Mouse (Mus musculus): ENCODE measurements around the gene Mars2. TPM values are rescaled to one million over a fixed set of nuclear protein-coding genes. Genes with fewer than 3 reads are reported as not detected.

The Mars2 gene
- polyA plus RNA-seq, 1 experiment = 1.3 TPM

DNA sequence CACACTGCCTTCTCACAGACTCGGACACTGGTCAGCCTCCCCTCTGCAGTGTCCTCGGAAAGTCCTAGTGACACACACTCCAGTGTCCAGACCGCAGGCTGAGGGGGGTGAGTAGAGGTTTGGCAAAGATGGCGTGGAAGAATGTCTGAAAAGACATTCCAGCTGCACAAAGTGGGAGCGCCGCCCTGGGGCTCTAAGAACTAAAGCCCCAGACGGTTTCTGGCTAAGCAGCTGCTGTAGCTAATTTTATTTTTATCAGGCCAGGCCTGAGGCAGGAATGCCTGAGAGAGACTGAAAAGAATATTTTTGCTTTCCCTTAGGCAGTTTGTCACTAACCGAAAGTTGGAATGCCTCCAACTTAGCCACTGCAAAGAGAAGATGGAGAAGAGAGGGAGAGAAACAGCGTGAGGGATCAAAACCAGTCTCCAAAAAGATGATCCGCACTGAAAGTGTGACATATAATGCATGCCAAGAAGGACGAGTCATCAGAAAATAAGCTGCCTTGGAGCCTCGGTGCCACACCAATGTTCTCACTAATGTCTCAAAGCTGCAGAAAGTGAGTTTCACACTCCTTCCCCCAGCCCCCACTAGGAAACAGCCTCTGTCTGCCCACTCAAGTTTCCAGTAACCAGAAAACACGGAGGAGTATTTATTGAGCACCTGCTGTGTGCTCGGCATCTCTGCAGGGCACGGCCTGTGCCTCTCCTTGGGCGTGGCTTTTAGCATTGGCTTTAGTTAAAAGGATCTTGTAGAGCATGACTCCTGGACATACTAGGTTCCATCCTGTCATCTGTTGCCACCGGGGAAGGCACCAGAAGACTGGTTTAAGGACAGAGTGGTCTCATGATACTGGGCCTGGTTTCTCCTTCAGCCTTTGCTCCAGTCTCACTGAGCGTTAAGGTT, 34.9 kb upstream of the Mars2 start:
- H3K27ac ChIP-seq (ENCODE audit: insufficient read depth, low read depth, low read length) = no peak overlapping the region
- TF ChIP-seq CTCF (IDR thresholded peaks at IDR 0.05; ENCODE audit: low read depth, low read length) (no peak), POLR2A (IDR thresholded peaks at IDR 0.05; ENCODE audit: borderline replicate concordance, low read depth, low read length) (no peak)
- H3K4me3 ChIP-seq (ENCODE audit: insufficient read depth, low read length) = no peak overlapping the region
- H3K4me1 ChIP-seq (ENCODE audit: control insufficient read depth, insufficient read depth, low read length) = no peaks in the 10 kb centered on the region

DNA sequence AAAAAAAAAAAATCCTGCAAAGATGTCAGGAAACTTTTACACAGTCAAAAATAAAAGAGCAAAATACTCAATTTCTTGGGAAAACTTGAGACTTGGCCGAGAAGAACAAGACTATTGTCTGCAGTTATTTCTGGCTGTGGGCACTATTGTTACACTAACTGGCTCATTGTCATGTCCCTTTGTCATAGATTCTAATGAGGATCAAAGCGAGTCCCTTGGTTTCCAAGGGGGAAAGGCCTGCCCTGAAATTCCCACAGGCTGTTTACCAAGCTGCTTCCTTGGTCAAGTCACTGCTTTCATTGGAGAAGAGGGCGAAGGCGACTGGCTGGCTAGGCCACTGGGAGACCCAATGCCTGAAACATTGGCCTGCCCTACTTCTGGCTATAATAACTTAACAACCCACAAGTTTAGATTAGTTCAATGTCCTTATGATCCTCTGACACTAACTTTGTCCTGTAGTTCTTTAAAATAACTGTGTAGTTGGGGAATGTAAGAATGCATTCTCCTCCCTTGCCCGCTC, 31.1 kb upstream of the Mars2 start:
- H3K4me3 ChIP-seq (ENCODE audit: insufficient read depth, low read length) = no peak overlapping the region
- peaks cover 11% of the 10 kb centered on the region for H3K4me1 ChIP-seq (ENCODE audit: control insufficient read depth, insufficient read depth, low read length)
- H3K27ac ChIP-seq (ENCODE audit: insufficient read depth, low read depth, low read length) = no peak overlapping the region
- TF ChIP-seq CTCF (IDR thresholded peaks at IDR 0.05; ENCODE audit: low read depth, low read length) (no peak), POLR2A (IDR thresholded peaks at IDR 0.05; ENCODE audit: borderline replicate concordance, low read depth, low read length) (no peak)

DNA sequence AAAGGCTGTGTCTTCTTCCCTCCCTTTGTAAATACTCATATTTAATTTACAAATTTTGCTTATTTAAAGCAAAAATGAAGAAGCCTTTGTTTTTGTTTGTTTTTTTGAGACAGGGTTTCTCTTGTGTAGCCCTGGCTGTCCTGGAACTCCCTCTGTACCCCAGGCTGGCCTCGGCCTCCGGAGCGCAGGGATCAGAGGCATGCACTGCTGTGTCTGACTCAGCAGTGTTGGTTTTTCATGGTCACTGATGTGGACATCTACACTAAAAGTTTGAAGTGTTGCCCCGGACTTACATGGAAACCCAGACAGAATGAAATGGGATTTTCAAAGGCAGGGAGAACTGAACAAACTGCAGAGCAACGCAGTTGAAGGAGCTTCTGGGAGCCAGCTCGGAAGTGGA, 29.4 kb upstream of the Mars2 start:
- Histone ChIP-seq H3K4me3 (ENCODE audit: insufficient read depth, low read length) (no peak overlapping the region), H3K4me1 (ENCODE audit: control insufficient read depth, insufficient read depth, low read length) (peaks cover 11% of the 10 kb centered on the region), H3K27ac (ENCODE audit: insufficient read depth, low read depth, low read length) (no peak overlapping the region)
- TF ChIP-seq POLR2A (IDR thresholded peaks at IDR 0.05; ENCODE audit: borderline replicate concordance, low read depth, low read length) (no peak), CTCF (IDR thresholded peaks at IDR 0.05; ENCODE audit: low read depth, low read length) (no peak)

DNA sequence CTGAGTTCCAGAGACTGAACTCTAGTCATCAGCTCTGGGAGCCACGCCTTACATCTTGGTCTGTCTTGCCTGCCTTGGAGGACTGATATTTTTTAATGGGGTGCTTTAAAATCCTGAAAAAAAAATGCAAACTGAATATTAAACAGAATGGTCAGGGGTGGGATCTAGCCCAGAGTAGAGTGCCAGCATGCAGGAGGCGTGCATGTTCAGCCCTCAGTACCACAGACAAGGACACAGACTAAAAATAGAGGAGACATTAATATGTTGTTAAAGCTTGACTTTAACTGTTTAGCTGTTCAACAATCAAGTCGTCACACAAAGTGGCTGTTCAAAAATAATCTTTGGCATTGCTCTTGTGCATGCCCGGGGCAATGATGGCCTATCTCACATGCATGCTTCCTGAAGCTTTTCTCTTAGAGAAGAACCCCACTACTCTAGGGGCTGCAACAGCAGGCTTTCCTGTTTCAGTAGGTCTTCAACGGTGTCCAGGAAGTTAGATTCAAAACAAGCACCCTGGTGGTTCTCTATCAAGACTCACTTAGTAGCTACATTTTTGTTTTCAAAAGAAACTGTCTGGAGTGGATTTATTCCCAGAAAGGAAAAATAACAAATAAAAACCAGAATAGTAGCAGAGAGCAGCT, 28.4 kb upstream of the Mars2 start:
- H3K27ac ChIP-seq (ENCODE audit: insufficient read depth, low read depth, low read length) = no peak overlapping the region
- TF ChIP-seq POLR2A (IDR thresholded peaks at IDR 0.05; ENCODE audit: borderline replicate concordance, low read depth, low read length) (no peak), CTCF (IDR thresholded peaks at IDR 0.05; ENCODE audit: low read depth, low read length) (no peak)
- H3K4me3 ChIP-seq (ENCODE audit: insufficient read depth, low read length) = no peak overlapping the region
- H3K4me1 ChIP-seq (ENCODE audit: control insufficient read depth, insufficient read depth, low read length) = peaks cover 11% of the 10 kb centered on the region

DNA sequence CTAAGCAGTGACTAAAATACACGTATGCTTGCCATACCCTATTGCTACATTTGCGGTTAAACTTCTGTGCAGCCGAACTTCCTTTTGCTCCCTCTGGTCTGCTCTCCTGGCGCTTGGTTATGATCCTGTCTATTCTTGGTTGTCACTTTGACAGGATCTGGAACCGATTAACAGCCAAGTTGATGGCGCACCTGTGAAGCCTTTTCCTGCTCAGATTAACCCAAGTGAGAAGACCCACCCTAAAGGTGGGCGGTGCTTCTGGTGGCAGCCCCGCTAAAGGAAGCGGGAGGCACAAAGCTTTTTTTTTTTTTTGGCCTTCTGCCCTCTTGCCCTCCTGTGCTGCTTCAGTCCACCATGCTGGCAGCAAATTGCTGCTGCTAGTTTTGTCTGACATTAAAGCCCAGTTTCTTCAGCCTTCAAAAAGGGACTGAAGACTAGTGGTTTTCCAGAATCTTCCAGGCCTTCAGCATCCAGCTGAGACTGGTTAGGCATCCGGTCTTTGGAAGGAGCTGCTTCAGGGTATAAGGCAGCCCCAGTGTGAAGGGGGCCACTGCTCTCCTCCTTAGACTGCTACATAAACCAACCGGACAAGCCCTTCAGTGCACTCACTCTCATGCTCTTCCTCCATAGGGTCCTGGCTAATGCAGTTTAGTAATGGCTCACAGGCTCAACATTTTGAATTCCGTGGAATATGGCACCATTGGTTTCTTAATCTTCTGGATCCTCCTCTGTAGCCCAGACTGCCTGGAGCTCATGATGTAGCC, 26.6 kb upstream of the Mars2 start:
- no peak for TF ChIP-seq POLR2A (IDR thresholded peaks at IDR 0.05; ENCODE audit: borderline replicate concordance, low read depth, low read length)
- TF ChIP-seq CTCF (IDR thresholded peaks at IDR 0.05; ENCODE audit: low read depth, low read length) = no peak
- Histone ChIP-seq H3K27ac (ENCODE audit: insufficient read depth, low read depth, low read length) (no peak overlapping the region), H3K4me1 (ENCODE audit: control insufficient read depth, insufficient read depth, low read length) (peaks cover 11% of the 10 kb centered on the region), H3K4me3 (ENCODE audit: insufficient read depth, low read length) (peak overlapping the region; percentile 45)

DNA sequence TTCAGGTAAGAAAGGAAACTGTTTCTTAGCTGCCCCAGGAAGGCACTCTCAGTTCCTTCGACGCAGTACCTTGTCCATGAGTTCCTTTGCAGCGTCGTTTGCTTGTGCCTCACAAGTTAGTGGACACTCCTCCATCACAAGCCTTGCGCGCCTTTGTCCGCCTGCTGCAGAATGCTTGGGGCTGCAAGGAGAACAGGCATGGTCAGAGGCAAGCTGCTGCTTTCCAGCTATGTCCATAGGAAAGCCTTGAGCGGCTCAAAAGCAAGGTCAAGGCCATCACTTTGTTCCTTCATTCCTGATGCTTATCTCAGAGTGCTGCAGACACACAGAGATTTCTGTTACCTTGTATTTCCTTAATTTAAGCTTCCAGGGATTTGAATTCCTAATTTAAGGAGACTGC, 25.9 kb upstream of the Mars2 start:
- no peak overlapping the region for H3K4me3 ChIP-seq (ENCODE audit: insufficient read depth, low read length)
- peaks cover 17% of the 10 kb centered on the region for H3K4me1 ChIP-seq (ENCODE audit: control insufficient read depth, insufficient read depth, low read length)
- TF ChIP-seq CTCF (IDR thresholded peaks at IDR 0.05; ENCODE audit: low read depth, low read length) (no peak), POLR2A (IDR thresholded peaks at IDR 0.05; ENCODE audit: borderline replicate concordance, low read depth, low read length) (no peak)
- H3K27ac ChIP-seq (ENCODE audit: insufficient read depth, low read depth, low read length) = no peak overlapping the region

DNA sequence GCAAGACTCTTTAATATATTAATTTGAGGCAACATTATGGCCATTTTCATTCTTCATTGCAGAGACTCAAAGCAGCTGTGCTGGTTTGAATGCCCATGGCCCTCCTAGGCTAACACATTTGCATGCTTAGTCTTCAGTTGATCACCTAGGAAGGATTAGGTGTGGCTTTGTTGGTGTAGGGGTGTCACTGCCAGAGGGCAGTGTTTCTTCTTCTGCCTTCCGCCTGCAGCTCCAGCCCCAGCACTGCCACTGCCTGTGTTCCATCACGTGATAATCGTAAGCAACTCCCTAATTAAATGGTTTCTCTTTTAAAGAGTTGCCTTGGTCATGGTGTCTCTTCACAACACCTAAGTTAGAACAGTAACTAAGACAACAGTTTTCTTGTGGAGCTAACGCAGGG, 24.2 kb upstream of the Mars2 start:
- peaks cover 17% of the 10 kb centered on the region for H3K4me1 ChIP-seq (ENCODE audit: control insufficient read depth, insufficient read depth, low read length)
- no peak overlapping the region for H3K4me3 ChIP-seq (ENCODE audit: insufficient read depth, low read length)
- no peak for TF ChIP-seq POLR2A (IDR thresholded peaks at IDR 0.05; ENCODE audit: borderline replicate concordance, low read depth, low read length)
- TF ChIP-seq CTCF (IDR thresholded peaks at IDR 0.05; ENCODE audit: low read depth, low read length) = no peak
- H3K27ac ChIP-seq (ENCODE audit: insufficient read depth, low read depth, low read length) = no peak overlapping the region

DNA sequence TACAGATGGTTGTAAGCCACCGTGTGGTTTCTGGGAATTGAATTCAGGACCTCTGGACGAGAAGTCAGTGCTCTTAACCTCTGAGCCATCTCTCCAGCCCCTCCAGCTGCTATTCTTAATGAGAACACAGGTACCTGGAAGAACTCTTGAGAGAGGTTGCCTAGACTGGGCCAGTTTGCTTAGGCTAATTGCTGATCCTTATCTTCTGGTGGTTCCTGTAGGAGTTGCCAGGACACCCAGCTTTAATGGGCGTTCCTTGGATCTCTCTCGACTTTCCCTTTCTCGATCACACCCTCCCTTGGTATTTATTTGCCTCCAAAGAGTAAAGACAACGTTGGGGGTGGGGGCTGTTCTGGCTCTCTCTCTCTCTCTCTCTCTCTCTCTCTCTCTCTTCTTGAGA, 23.5 kb upstream of the Mars2 start:
- Histone ChIP-seq H3K4me3 (ENCODE audit: insufficient read depth, low read length) (no peak overlapping the region), H3K4me1 (ENCODE audit: control insufficient read depth, insufficient read depth, low read length) (peaks cover 17% of the 10 kb centered on the region), H3K27ac (ENCODE audit: insufficient read depth, low read depth, low read length) (no peak overlapping the region)
- TF ChIP-seq CTCF (IDR thresholded peaks at IDR 0.05; ENCODE audit: low read depth, low read length) = no peak
- TF ChIP-seq POLR2A (IDR thresholded peaks at IDR 0.05; ENCODE audit: borderline replicate concordance, low read depth, low read length) = no peak

DNA sequence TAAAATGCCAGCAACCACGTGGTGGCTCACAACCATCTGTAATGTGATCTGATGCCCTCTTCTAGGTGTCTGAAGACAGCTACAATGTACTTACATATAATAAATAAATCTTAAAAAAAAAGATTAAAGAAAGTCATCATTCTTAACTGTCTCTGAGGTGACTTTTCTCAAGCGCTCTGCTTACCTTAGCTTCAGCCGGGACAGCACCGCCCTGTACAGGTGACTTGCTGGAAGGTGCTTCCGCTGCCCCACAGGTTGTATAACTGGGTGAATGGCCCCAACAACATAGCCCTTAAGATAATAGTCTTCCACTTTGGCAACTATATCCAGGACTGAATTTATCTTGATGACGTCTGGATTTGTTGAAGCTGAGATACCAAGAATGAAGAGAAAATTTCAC, 23.0 kb upstream of the Mars2 start:
- no peak overlapping the region for H3K4me3 ChIP-seq (ENCODE audit: insufficient read depth, low read length)
- no peak overlapping the region for H3K27ac ChIP-seq (ENCODE audit: insufficient read depth, low read depth, low read length)
- no peak for TF ChIP-seq CTCF (IDR thresholded peaks at IDR 0.05; ENCODE audit: low read depth, low read length)
- no peak for TF ChIP-seq POLR2A (IDR thresholded peaks at IDR 0.05; ENCODE audit: borderline replicate concordance, low read depth, low read length)

More for the DNA sequence above, 23.0 kb upstream of the Mars2 start:
- H3K4me1 ChIP-seq (ENCODE audit: control insufficient read depth, insufficient read depth, low read length) = peaks cover 17% of the 10 kb centered on the region
